Mouse (Mus musculus): ENCODE measurements around the gene 3100002H09Rik. TPM values are rescaled to one million over a fixed set of nuclear protein-coding genes. Genes with fewer than 3 reads are reported as not detected.

Gene 3100002H09Rik
- total RNA-seq, 2 experiments from 2014 or later = not detected

GRCm38 (mm10) chr4:124562721-124563120 is 47.9 kb downstream of the 3100002H09Rik start:
- no peak for ATAC-seq (replicated peaks; ENCODE audit: poor library complexity, severe bottlenecking)

Other genes with a start within 250 kb of the 3100002H09Rik start
- not detected in 2 replicates for gene Pou3f1, start 46.0 kb upstream of the 3100002H09Rik start, total RNA-seq (2014; fragmentation: Nextera tagmentation)
- not detected in 2 replicates for gene Pou3f1, start 46.0 kb upstream of the 3100002H09Rik start, total RNA-seq (2017)
- gene Utp11, start 82.8 kb upstream of the 3100002H09Rik start, total RNA-seq (2014; fragmentation: Nextera tagmentation) = 57.1 and 62.4 TPM in 2 replicates
- 81.6 and 86.4 TPM in 2 replicates for gene Utp11, start 82.8 kb upstream of the 3100002H09Rik start, total RNA-seq (2017)
- gene Fhl3, start 89.9 kb upstream of the 3100002H09Rik start, total RNA-seq (2014; fragmentation: Nextera tagmentation) = 10.4 and 16.6 TPM in 2 replicates
- 5.0 and 6.1 TPM in 2 replicates for gene Fhl3, start 89.9 kb upstream of the 3100002H09Rik start, total RNA-seq (2017)
- 90.7 and 105 TPM in 2 replicates for gene Sf3a3, start 104.0 kb upstream of the 3100002H09Rik start, total RNA-seq (2014; fragmentation: Nextera tagmentation)
- gene Sf3a3, start 104.0 kb upstream of the 3100002H09Rik start, total RNA-seq (2017) = 167 and 170 TPM in 2 replicates
- 31.5 and 52.6 TPM in 2 replicates for gene Inpp5b, start 131.0 kb upstream of the 3100002H09Rik start, total RNA-seq (2014; fragmentation: Nextera tagmentation)
- 21.1 and 24.6 TPM in 2 replicates for gene Inpp5b, start 131.0 kb upstream of the 3100002H09Rik start, total RNA-seq (2017)
- gene Mtf1, start 191.3 kb upstream of the 3100002H09Rik start, total RNA-seq (2014; fragmentation: Nextera tagmentation) = 37.9 and 42.6 TPM in 2 replicates
- gene Mtf1, start 191.3 kb upstream of the 3100002H09Rik start, total RNA-seq (2017) = 11.3 and 26.3 TPM in 2 replicates
- 38.1 and 65.5 TPM in 2 replicates for gene Yrdc, start 239.9 kb upstream of the 3100002H09Rik start, total RNA-seq (2014; fragmentation: Nextera tagmentation)
- gene Yrdc, start 239.9 kb upstream of the 3100002H09Rik start, total RNA-seq (2017) = 18.7 and 29.1 TPM in 2 replicates
- gene 1110065P20Rik, start 240.4 kb upstream of the 3100002H09Rik start, total RNA-seq (2014; fragmentation: Nextera tagmentation) = 15.0 and 19.4 TPM in 2 replicates
- gene 1110065P20Rik, start 240.4 kb upstream of the 3100002H09Rik start, total RNA-seq (2017) = 3.1 and 6.7 TPM in 2 replicates